ENCODE assay signal across 12 mouse cellular contexts in the genomic region with DNA sequence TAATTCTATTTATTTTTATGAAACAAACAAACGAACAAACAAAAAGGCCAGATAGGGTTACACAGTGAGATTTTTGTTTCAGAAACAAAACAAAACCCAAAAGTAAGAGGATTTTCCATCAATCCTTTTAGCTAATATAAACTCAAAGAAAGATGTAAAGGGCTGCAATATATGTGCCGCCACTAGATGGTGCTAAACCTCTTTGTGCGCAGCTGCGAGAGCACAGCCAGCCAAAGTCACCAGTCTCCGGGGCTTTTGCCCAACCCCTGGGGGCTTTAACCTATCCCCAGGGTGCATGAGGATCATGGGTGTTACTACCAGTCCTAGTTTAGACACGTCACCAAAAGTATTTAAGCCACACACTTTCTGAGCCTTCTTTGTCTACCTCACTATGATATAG. TPM values are rescaled to one million over a fixed set of nuclear protein-coding genes. Genes with fewer than 3 reads are reported as not detected.
A peak's percentile ranks its signal among the peaks of the same experiment; 100 is the strongest.
DNase-seq lines count a peak whose midpoint lies in the region; ATAC-seq and TF ChIP-seq lines count a peak whose summit lies in the region.
"Not testable (repeated sequence)": the region's sequence is repeated elsewhere in the genome, so short reads cannot be mapped to it uniquely, and the experiment has no call there.
"Had no signal": no experiment of that assay in that cellular context is flagged by ENCODE, and none has a peak within 500 bp of the region (broad histone marks: within the 10 kb centered on the region; RNA-seq: fewer than 3 reads in every experiment).

No protein-coding gene starts in this region.

- not testable (repeated sequence) for H3K4me3 ChIP-seq in liver, adult 2 months (ENCODE audit: insufficient read depth, low read depth, low read length); neural tube, embryonic 11.5 days (ENCODE audit: low read depth, low read length)

- not testable (repeated sequence) for TF ChIP-seq POLR2A in liver, adult 2 months (IDR thresholded peaks at IDR 0.05; ENCODE audit: extremely low read depth, insufficient read depth, low read length)

- H3K4me1 ChIP-seq in liver, adult 2 months (ENCODE audit: control insufficient read depth, insufficient read depth, low read length); neural tube, embryonic 11.5 days (ENCODE audit: control insufficient read depth, insufficient read depth, low read length): not testable (repeated sequence)

- ATAC-seq in neural tube, embryonic 11.5 days (ENCODE audit: insufficient read depth, low FRiP score, low TSS enrichment): not testable (repeated sequence)

- H3K27ac ChIP-seq in liver, adult 2 months (replicated peaks; ENCODE audit: insufficient read depth, low read depth, low read length); neural tube, embryonic 11.5 days (ENCODE audit: low read depth, low read length): not testable (repeated sequence)

- not testable (repeated sequence) for H3K4me2 ChIP-seq in neural tube, embryonic 11.5 days (ENCODE audit: low read depth)

- H3K36me3 ChIP-seq in liver, adult 2 months (ENCODE audit: control insufficient read depth, insufficient read depth, low read length); neural tube, embryonic 11.5 days (ENCODE audit: control insufficient read depth, insufficient read depth, low read length): not testable (repeated sequence)

- 4% methylated on average over 6 of the region's 6 CpGs for WGBS in liver, adult 2 months
- WGBS in neural tube, embryonic 11.5 days: 14% methylated on average over 6 of the region's 6 CpGs

- DNase-seq in CD4-positive, CD25-positive, alpha-beta regulatory T cell, adult 2 months (ENCODE audit: low read depth, low spot score): peak; percentile 67
- peak; percentile 59 for DNase-seq in adrenal gland, postnatal 14 days
- peak; percentile 72 for DNase-seq in embryo, embryonic 10.5 days (ENCODE audit: low spot score)
- DNase-seq in heart, adult 9 months (ENCODE audit: low spot score in 2 of 2): peak; percentile 10 to 49
- peak; percentile 52 to 75 for DNase-seq in kidney, postnatal 36 days
- DNase-seq in liver, adult 2 months (ENCODE audit: extremely low read depth, low read depth, low spot score): peak; percentile 8
- DNase-seq in neural tube, embryonic 11.5 days (ENCODE audit: low spot score): peak; percentile 44
- DNase-seq in testis, postnatal 10 days (ENCODE audit: low spot score): peak; percentile 68

- H3K9ac ChIP-seq in liver, adult 2 months (ENCODE audit: low read depth, low read length); neural tube, embryonic 11.5 days (ENCODE audit: low read length): not testable (repeated sequence)

- H3K27me3 ChIP-seq in liver, adult 2 months (ENCODE audit: control insufficient read depth, insufficient read depth, low read length); neural tube, embryonic 11.5 days (ENCODE audit: control insufficient read depth, insufficient read depth, low read length): not testable (repeated sequence)

- not testable (repeated sequence) for H3K79me2 ChIP-seq in liver, adult 2 months (ENCODE audit: control insufficient read depth, insufficient read depth, low read length)

- peak; percentile 65 for TF ChIP-seq CTCF in liver, adult 2 months (IDR thresholded peaks at IDR 0.05; ENCODE audit: low read depth, low read length)

- H3K9me3 ChIP-seq in neural tube, embryonic 11.5 days (ENCODE audit: control insufficient read depth, low read length): not testable (repeated sequence)

RNA-seq across cellular contexts. Expression of gene Lctl, which starts 21.9 kb away (rescaled TPM):
- total RNA-seq in adrenal gland, postnatal 14 days (2021): 1.6 and 1.9 TPM in 2 replicates
- total RNA-seq in liver, adult 2 months (2014; rRNA removed): not detected in 2 replicates
- polyA plus RNA-seq in liver, adult 2 months (2012; rRNA removed): not detected in 2 replicates
- not detected in 2 replicates for polyA plus RNA-seq in neural tube, embryonic 11.5 days (2014; fragmentation: Nextera tagmentation; extraction: Ambion mirVana)
- total RNA-seq: hematopoietic stem cell, adult 5-6 weeks; neutrophil, adult 5-6 weeks had no signal
- polyA plus RNA-seq: activated CD4-positive, CD25-positive, alpha-beta regulatory T cell, adult 4 months; liver, embryonic 15.5 days had no signal

RNA-seq across cellular contexts. Expression of gene Zwilch, which starts 34.0 kb away (rescaled TPM):
- total RNA-seq in adrenal gland, postnatal 14 days (2021): 6.3 and 7.0 TPM in 2 replicates
- 0.94 and 1.6 TPM in 2 replicates for total RNA-seq in liver, adult 2 months (2014; rRNA removed)
- polyA plus RNA-seq in liver, adult 2 months (2012; rRNA removed): 0.12 and 0.25 TPM in 2 replicates
- 22.2 and 24.0 TPM in 2 replicates for polyA plus RNA-seq in neural tube, embryonic 11.5 days (2014; fragmentation: Nextera tagmentation; extraction: Ambion mirVana)

RNA-seq across cellular contexts. Expression of gene Rpl4, which starts 34.3 kb away (rescaled TPM):
- total RNA-seq in adrenal gland, postnatal 14 days (2021): 872 and 1,008 TPM in 2 replicates
- 401 and 408 TPM in 2 replicates for total RNA-seq in liver, adult 2 months (2014; rRNA removed)
- polyA plus RNA-seq in liver, adult 2 months (2012; rRNA removed): 250 and 270 TPM in 2 replicates
- 1,092 and 1,168 TPM in 2 replicates for polyA plus RNA-seq in neural tube, embryonic 11.5 days (2014; fragmentation: Nextera tagmentation; extraction: Ambion mirVana)

RNA-seq across cellular contexts. Expression of gene Snapc5, which starts 40.2 kb away (rescaled TPM):
- 20.4 and 22.9 TPM in 2 replicates for total RNA-seq in adrenal gland, postnatal 14 days (2021)
- 11.2 and 13.9 TPM in 2 replicates for total RNA-seq in liver, adult 2 months (2014; rRNA removed)
- polyA plus RNA-seq in liver, adult 2 months (2012; rRNA removed): 5.6 and 7.3 TPM in 2 replicates
- polyA plus RNA-seq in neural tube, embryonic 11.5 days (2014; fragmentation: Nextera tagmentation; extraction: Ambion mirVana): 28.4 and 31.7 TPM in 2 replicates

Comparison
In these comparisons a context has a peak if more than half of its experiments do, and no peak if none do; other contexts are left out.
1. DNase-seq: peak in every context shown above with its lines; median percentile 72 in embryo, embryonic 10.5 days; 68 in testis, postnatal 10 days; 67 in CD4-positive, CD25-positive, alpha-beta regulatory T cell, adult 2 months; 64 in kidney, postnatal 36 days; 59 in adrenal gland, postnatal 14 days; 44 in neural tube, embryonic 11.5 days; 30 in heart, adult 9 months; 8 in liver, adult 2 months.